Mouse (Mus musculus): ENCODE measurements around the gene Flt4. TPM values are rescaled to one million over a fixed set of nuclear protein-coding genes. Genes with fewer than 3 reads are reported as not detected.
"Not testable (repeated sequence)": the region's sequence is repeated elsewhere in the genome, so short reads cannot be mapped to it uniquely, and the experiment has no call there.

Gene Flt4
- total RNA-seq (2015), result 0.02 and 0.07 TPM in 2 replicates
- total RNA-seq (2017), result 0.17 and 0.24 TPM in 2 replicates

GRCm38 (mm10) chr11:49608938-49609867 is at the start of gene Flt4:
Flt4 (plus strand) TSS chr11:49609263.
- peak; percentile 46 for ATAC-seq (replicated peaks; ENCODE audit: poor library complexity)

DNA sequence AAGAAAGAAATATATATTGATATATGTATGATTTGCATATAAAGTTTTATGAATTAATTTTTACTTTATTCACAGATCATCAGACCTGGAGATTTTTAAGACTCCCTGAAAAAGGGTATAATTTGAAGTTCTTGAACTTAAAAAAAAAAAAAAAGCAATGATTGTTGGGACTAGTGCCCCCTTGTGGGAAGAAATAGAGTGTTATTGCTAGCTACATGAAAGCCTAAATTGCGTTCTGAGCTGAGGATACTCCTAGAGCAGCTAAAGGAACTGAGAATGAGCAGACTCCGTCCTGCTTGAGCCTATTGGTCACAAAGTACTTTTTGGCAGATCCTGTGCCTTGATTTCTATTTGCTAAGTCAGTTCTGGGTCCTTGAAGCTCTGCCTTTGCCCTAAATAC is 34.0 kb upstream of the Flt4 start:
- not testable (repeated sequence) for ATAC-seq (replicated peaks; ENCODE audit: poor library complexity)

DNA sequence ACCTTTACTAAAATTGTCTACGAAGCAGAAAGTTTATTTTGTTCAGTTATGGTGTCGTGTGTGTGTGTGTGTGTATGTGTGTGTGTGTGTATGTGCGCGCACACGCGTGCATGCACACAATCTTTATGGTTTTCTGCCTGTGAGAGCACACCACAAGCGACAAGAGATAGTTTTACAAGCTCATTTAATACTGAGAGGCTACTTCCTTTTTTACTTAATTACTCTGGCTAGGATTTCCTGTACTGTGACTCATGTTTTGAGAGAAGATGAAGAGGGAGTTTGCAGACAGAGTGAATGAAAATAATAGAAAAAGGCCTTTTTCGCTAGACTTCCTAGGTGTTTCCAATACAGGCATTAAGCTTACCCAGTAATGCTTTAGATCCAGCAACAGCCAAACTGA is 28.6 kb upstream of the Flt4 start:
- peak; percentile 63 for ATAC-seq (replicated peaks; ENCODE audit: poor library complexity)

- ATAC-seq (replicated peaks; ENCODE audit: poor library complexity), result no peak
These were observed 18.9 kb upstream of the Flt4 start for GRCm38 (mm10) chr11:49590213-49590612.

GRCm38 (mm10) chr11:49597149-49597548 is 11.9 kb upstream of the Flt4 start:
- not testable (repeated sequence) for ATAC-seq (replicated peaks; ENCODE audit: poor library complexity)

- ATAC-seq (replicated peaks; ENCODE audit: poor library complexity), result not testable (repeated sequence)
These were observed 757 bp upstream of the Flt4 start for GRCm38 (mm10) chr11:49608306-49608705.

- peak; percentile 33 for ATAC-seq (replicated peaks; ENCODE audit: poor library complexity)
These were observed 1.1 kb downstream of the Flt4 start for GRCm38 (mm10) chr11:49609868-49610824.

DNA sequence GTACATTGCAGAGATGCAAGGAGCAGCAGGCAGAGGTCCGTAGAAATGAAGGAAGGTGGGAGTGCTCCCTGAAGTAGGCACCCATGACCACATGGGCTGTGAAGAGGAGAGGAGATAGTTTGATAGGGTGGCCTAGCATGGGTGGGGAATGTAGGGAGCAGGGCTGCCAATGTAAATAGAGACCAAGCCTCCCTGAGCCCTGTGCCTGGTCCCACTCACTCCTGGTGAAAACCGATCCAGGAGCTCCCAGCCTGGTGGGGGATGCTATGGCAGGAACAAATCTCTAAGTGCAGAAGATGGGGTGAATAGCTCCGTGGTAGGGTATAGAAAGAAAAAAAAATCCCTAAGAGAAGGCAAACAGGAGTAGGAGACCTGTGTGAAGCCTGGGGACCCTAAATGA is 2.3 kb downstream of the Flt4 start:
- not testable (repeated sequence) for ATAC-seq (replicated peaks; ENCODE audit: poor library complexity)

GRCm38 (mm10) chr11:49612154-49612553 is 3.1 kb downstream of the Flt4 start:
- no peak for ATAC-seq (replicated peaks; ENCODE audit: poor library complexity)

DNA sequence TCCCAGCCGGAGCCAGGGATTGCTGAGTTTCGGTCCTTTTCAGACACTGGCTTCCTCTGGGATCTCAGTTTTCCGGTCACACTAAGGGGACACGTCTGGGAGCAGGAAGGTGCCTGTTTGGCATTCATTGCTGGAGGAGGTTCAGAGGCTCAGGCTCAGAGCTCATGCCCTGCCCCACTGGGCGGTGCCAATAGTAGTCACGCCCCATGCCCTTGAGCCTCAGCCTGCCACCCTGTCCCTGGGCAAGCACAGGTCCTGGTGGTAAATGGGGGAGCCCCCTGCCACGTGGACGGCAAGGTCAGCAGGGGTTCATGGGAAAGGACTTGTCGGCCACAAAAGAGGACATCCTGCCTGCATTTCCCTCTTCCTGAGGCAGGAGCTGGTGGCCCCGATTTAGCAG is 4.3 kb downstream of the Flt4 start:
- ATAC-seq (replicated peaks; ENCODE audit: poor library complexity), result peak; percentile 62

DNA sequence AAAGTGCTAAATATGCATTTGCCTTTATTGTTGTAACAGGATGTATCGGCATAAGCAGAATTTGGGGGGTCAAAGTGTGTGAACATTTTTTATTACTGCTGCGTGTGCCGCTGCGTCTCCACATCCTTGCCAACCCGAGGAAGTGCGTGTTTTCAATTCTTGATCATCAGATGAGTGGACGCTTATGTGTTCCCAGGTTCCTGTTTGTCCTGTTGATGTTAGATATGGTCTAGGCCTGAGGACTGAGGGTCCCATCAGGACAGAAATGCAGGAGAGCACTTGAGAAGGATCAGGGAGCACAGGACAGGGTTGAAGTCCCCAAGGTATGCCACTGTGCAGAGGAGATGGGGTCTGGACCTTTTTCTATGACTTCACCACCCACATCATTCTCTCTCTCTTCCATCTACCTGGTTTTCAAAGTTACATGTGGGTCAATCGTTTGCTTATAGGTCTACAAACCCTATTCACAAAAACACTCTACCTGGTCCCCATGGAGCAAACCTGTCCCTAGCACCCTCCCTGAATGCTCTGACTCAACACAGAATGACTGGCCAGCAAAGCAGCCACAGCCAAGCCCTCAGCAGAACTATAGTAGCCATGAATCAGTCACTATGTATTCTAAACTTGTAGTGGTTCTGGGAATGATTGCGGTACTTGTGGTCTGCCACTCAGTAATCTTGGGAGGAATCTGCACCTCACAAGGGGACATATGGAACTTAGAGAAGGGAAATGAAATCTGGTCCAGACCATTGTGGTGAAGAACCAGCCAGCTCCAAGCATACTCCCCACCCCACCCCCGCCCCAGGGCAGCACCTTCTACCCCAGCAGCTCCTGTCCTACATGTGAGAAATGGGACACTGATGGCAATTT is 7.0 kb downstream of the Flt4 start:
- no peak for ATAC-seq (replicated peaks; ENCODE audit: poor library complexity)

- ATAC-seq (replicated peaks; ENCODE audit: poor library complexity), result no peak
These were observed 9.4 kb downstream of the Flt4 start for GRCm38 (mm10) chr11:49618476-49618875.

GRCm38 (mm10) chr11:49621953-49622352 is 12.9 kb downstream of the Flt4 start:
- no peak for ATAC-seq (replicated peaks; ENCODE audit: poor library complexity)

DNA sequence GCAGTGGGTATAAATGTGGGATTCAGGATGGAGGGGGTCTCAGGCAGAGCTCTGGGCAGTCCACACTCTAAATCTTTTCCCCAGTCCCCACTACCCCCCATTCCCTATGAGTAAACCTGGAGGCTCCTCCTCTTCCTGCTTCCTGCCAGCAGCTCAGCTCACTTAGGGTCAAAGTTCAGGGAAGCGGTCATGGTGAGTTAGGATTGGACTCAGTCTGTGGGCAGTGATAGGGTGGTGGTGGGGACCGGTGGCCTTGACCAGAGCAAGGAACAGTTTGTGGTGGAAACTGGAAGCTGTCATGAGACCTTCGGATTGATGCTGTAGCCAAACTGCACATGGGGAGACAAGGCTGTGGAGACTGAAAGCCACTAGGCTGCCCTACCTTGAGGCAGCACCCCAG is 15.1 kb downstream of the Flt4 start:
- ATAC-seq (replicated peaks; ENCODE audit: poor library complexity), result no peak

GRCm38 (mm10) chr11:49625863-49626262 is 16.8 kb downstream of the Flt4 start:
- ATAC-seq (replicated peaks; ENCODE audit: poor library complexity), result no peak

- no peak for ATAC-seq (replicated peaks; ENCODE audit: poor library complexity)
These were observed 17.7 kb downstream of the Flt4 start for GRCm38 (mm10) chr11:49626748-49627147.

GRCm38 (mm10) chr11:49631154-49631553 is 22.1 kb downstream of the Flt4 start:
- peak; percentile 70 for ATAC-seq (replicated peaks; ENCODE audit: poor library complexity)

GRCm38 (mm10) chr11:49632256-49632655 is 23.2 kb downstream of the Flt4 start:
- ATAC-seq (replicated peaks; ENCODE audit: poor library complexity), result no peak

DNA sequence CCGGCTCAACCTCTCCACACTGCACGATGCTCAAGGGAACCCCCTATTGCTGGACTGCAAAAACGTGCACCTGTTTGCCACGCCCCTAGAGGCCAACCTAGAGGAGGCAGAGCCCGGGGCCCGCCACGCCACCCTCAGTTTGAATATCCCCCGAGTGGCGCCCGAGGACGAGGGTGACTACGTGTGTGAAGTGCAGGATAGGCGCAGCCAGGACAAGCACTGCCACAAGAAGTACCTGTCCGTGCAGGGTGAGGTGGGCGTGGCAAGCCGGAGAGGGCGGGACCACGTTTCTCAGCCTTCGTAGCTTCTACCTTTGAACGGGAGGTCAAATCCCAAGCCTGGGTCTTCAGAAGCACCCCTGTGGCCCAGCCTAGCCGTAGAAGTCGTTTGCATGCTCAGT is 25.0 kb downstream of the Flt4 start:
- no peak for ATAC-seq (replicated peaks; ENCODE audit: poor library complexity)

DNA sequence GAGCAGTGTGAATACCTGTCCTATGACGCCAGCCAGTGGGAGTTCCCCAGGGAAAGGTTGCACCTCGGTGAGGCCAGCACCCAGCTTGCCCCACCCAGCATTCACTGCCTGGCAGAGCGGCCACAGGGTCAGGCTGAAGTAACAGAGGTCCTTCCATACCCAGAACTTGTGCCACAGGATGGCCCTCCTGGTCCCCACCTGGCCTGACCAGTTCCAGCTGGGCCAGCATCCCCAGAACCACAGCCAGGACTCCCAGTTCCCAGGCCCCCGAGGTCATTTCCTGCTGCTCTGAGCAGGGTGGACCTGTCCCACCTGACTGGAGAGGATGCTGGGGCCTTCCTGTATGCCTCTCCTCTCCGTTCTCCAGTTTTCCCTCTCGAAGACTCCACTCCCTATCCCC is 26.6 kb downstream of the Flt4 start:
- no peak for ATAC-seq (replicated peaks; ENCODE audit: poor library complexity)
